Mouse (Mus musculus): ENCODE results near the gene Aldh4a1.

Gene Aldh4a1

DNA sequence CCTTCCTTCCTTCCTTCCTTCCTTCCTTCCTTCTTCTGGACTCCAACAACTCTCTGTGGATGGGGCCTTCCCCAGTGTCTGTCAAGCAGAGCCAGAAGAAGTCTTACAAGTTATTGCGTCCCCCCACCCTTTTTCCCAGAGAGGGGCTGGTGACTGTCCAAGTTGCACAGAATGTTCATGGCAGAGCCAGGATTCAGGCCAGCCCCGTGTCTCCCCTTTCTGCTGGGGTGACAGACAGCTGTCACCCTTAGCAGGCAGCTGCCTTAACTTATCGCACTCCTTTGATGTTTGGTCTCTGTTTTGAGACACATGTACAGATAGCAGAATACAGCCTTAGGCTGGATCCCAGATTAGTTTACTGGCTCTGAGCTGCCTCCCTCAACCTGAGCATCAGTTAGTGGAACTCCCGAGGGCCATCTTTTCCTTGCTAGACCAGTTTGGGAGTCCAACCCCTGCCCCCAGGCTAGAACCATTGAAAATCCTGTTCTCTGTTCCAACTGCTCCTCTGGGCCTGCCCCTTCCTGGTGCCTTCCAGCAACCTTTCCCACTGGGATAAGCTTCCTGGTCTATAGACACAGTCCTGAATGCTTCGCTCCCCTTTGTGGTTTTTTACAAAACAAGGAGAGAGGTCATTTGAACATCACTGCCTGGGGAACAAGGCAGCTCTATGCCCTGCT lies 33.2 kb upstream of the Aldh4a1 start:
- intact Hi-C loops (cut with DNase I): no loop called here

- intact Hi-C loops (cut with DNase I): no loop called here
These were observed 32.2 kb upstream of the Aldh4a1 start for GRCm38 (mm10) chr4:139590446-139590845.

- intact Hi-C loops (cut with DNase I): no loop called here
These were observed 29.8 kb upstream of the Aldh4a1 start for GRCm38 (mm10) chr4:139592895-139593294.

DNA sequence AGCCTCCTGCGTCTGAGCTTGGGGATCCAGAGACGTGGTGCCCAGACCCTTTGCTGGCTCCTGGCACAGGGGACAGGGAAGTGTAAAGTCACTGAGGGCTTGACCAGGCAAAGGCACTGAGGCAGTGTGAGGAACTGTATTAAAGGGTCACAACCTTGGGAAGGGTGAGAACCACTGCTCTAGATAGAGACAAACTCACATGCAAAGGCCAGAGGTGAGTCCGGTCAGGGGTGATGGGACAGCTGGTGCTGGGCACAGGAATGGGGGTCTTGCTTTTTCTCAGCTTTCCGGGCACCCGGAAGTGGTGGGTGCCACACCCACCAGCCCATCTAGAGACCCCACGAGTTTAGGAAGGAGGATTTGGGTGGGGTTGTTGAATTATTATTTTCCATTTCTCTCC lies 29.3 kb upstream of the Aldh4a1 start:
- intact Hi-C loops (cut with DNase I): no loop called here

DNA sequence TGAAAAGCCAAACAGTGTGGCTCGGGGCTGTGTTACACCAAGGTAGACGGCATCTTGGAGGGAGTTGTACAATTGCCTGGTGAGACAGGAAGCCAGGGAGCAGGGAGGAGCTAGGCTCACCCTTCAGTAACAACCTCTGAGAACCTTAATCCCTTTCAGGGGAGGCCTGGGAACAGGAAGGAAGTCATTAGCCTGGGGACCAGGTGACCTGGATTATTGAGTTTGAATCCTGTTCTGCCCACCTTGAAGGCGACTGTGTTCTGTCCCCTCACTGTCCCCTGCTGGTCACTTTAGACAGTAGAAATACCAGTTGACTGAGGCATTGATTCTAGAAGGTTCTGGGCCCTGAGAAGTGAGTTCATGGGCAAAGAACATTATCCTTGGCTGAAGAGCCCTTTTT lies 28.6 kb upstream of the Aldh4a1 start:
- intact Hi-C loops (cut with DNase I): no loop called here

- intact Hi-C loops (cut with DNase I): no loop called here
These were observed 26.0 kb upstream of the Aldh4a1 start for GRCm38 (mm10) chr4:139596715-139597114.

- intact Hi-C loops (cut with DNase I): no loop called here
These were observed 25.1 kb upstream of the Aldh4a1 start for GRCm38 (mm10) chr4:139597286-139598284.

DNA sequence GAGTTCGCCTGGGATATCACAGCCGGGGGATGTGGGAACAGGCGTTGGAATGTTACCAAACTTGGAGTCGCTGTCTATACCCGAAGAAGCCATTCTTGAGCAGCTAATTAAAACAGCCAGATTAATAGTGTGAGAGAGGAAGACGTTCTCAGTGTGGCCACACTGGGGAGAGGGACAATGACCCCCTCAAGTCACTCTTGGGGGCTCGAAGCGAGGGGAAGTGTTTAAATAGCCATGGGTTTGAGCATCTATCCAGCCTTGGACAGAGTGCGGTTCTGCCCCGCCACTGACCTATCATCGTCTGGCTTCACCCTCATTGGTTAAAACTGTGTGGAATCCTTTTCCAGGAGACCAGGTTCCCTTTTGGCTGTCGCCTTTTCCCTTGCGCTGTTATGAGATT lies 24.3 kb upstream of the Aldh4a1 start:
- intact Hi-C loops (cut with DNase I): no loop called here

- intact Hi-C loops (cut with DNase I): no loop called here
These were observed 23.6 kb upstream of the Aldh4a1 start for GRCm38 (mm10) chr4:139598950-139599518.

- intact Hi-C loops (cut with DNase I): no loop called here
These were observed 20.9 kb upstream of the Aldh4a1 start for GRCm38 (mm10) chr4:139601519-139602356.

DNA sequence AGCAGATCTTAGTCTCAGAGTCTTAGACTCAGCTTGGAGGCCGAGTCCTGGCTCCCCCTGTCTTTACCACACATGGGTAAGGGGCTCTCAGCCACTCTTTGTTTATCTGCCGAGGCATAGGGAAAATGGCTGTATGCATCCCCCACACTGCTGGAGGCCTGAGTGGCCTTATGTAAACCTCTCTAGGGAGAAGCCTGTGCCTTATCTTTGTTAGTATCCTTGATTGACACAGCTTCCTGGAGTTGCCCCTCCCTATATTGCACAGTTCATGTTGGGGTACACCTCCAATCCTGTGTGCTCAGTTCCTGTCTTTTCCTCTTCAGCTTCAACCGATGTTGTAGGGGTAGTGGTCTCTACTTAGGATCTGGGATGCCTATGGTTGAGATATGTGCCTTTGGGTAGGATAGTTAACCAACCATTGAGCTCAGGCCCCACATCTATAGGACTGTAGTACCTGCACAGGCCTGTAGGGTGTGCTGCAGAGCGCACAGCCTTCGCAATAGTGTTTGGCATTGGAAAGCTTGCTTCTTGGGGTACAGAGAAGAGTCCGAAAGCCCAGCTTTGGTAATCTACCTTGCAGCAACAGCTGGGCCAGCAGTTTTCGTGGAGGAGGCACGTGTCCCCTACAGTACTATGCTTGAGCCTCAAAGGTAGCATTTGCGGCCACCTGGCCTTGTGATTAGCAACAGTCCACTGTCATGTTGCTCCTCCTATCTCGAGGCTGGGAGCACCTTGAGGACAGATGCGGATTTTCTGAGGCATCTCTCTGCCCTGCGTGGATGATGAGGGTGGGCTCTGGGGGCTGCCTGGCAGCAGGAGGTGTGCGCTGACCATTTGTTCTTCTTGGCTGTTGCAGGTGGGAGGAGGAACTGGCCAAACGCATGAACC lies 20.1 kb upstream of the Aldh4a1 start, which contains the start of gene Gm21969:
Gene Gm21969, plus strand, starts transcription at position 830 of the 888 bp plus-strand sequence.
- intact Hi-C loops (cut with DNase I): no loop called here

DNA sequence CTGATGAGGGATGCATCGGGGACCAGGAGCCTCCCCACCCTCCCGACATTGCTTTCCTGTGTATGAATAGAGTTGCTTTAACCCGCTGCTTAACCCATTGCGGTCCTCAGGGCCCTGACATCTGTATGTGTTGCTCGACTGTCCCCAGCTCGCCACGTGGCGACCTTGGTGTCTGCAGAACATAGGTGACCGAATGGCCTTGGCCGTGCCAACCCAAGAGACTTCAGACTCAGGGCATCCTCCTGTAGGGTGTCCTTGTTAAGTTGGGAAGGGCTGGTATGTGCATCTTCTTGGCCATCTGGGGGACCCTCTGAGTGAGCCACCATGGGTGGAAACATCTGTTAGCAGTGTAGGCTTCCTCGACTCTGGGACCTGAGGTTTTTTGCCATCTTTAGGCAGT lies 17.4 kb upstream of the Aldh4a1 start:
- intact Hi-C loops (cut with DNase I): no loop called here

- intact Hi-C loops (cut with DNase I): no loop called here
These were observed 15.9 kb upstream of the Aldh4a1 start for GRCm38 (mm10) chr4:139606732-139607131.

GRCm38 (mm10) chr4:139608975-139609374 lies 13.7 kb upstream of the Aldh4a1 start:
- intact Hi-C loops (cut with DNase I): no loop called here

DNA sequence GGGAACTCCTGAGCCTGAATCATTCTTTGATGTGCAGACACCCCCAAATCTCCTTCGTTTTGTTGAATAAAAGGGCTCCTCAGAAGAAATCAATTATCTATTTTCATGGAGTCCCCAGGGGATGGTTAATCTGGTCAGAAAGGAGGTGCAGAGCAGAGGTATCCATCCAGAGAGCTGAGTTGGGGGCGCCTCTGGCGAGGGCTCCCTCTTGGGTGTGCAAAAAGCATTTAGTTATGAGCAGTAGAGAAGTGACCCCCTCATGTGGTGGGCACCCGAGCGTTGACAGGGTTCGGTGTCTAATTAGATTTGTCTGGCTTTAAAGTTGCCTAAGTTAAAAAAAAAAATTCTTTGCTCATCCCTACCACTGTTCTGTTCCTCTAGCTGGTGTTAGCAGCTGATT lies 11.7 kb upstream of the Aldh4a1 start:
- intact Hi-C loops (cut with DNase I): loop anchor here (5.0 to 10.0 kb wide), 3 partner anchors 39 to 226 kb away; no protein-coding TSS in a partner anchor

GRCm38 (mm10) chr4:139611542-139611953 lies 11.1 kb upstream of the Aldh4a1 start:
- intact Hi-C loops (cut with DNase I): loop anchor here (5.0 to 10.0 kb wide), 3 partner anchors 39 to 227 kb away; no protein-coding TSS in a partner anchor

GRCm38 (mm10) chr4:139614524-139615260 lies 8.0 kb upstream of the Aldh4a1 start:
- intact Hi-C loops (cut with DNase I): loop anchor here (5.0 to 10.0 kb wide), 3 partner anchors 42 to 230 kb away; no protein-coding TSS in a partner anchor

DNA sequence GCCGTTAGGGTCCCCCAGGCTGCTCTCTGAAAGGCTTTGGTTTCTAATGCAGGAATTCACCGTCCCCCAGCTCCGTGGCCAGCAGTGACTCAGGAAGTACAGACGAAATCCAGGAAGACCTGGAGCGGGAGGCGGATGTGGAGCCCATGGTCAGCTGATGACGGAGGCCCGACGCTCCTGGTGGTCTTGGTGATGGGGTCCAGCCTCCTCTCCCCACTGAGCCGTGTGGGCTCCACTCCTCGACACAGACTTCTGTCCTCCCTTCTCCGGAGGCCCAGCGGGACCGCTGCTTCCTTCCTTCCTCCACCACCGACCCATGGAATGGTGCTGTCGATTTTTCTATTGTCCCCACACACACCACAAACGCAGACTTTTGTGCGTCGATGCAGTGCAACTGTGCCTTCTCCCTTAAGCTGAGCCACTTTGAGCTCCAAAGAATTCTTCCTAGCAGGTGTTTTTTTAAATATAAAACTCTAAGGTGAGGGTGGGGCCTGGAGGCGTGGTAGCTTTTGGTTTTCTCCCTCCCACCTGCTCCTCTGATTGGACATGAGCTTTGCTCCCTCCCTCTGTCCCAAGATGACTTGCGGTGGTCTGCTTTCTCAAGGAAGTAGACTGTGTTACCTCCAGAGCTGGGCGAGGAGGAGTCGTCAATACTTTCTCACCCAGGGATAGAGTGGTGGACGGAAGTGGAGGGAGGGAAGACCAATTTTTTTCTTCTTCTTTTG lies 6.2 kb upstream of the Aldh4a1 start:
- intact Hi-C loops (cut with DNase I): loop anchor here (10.0 kb wide), 1 partner anchor 232 kb away; no protein-coding TSS in a partner anchor

Measured in adrenal gland (tissue).